Mouse (Mus musculus) CH12.LX (cell line): ENCODE data around the gene BC004004. TPM values are rescaled to one million over a fixed set of nuclear protein-coding genes. Genes with fewer than 3 reads are reported as not detected.

Experiments
- DNase-seq: peaks from one replicate; pipeline ENCODE4 v3.0.0-alpha.2; 2013; ENCODE audit errors: extremely low read depth
- H3K27ac ChIP-seq: 2 replicates; pipeline ENCODE4 v1.5.1; 2012; ENCODE audit warnings: low read depth, mild to moderate bottlenecking, control low read depth, moderate library complexity; ENCODE audit not compliant: insufficient read depth
- H3K27me3 ChIP-seq: replicated peaks from 2 replicates; pipeline ENCODE3; 2012; ENCODE audit warnings: inconsistent platforms
- H3K36me3 ChIP-seq, 2 experiments: replicated peaks in 1 of 2; 2 replicates each; pipeline versions ENCODE3 to v1.6.1; 2012; ENCODE audit warnings: inconsistent platforms in 1 of 2, low read length in 1 of 2, mild to moderate bottlenecking in 1 of 2, mixed read lengths in 1 of 2, moderate library complexity in 1 of 2; ENCODE audit not compliant: control insufficient read depth in 1 of 2, insufficient read depth in 1 of 2
- H3K4me1 ChIP-seq, 2 experiments: 2 replicates each; pipeline ENCODE4 v1.6.1; 2012; ENCODE audit warnings: inconsistent platforms in 1 of 2, moderate library complexity in 1 of 2; ENCODE audit not compliant: insufficient read depth in 2 of 2, control insufficient read depth in 1 of 2
- H3K4me2 ChIP-seq: 2 replicates; pipeline ENCODE4 v1.6.1; 2012; ENCODE audit warnings: low read depth, mild to moderate bottlenecking, control low read depth; ENCODE audit not compliant: poor library complexity, insufficient read depth, severe bottlenecking
- H3K4me3 ChIP-seq, 3 experiments: fragments of 150-350 bp in 1 of 3; sonication (generic) in 1 of 3; replicated peaks in 1 of 3; 2 replicates each; pipeline versions ENCODE3 to v1.5.1; 2011 to 2012; ENCODE audit warnings: low read depth in 2 of 3, low read length in 2 of 3, mild to moderate bottlenecking in 2 of 3, moderate library complexity in 2 of 3, control low read depth in 1 of 3, improper control_type of control experiment in 1 of 3, inconsistent platforms in 1 of 3, mixed read lengths in 1 of 3; ENCODE audit not compliant: poor library complexity in 1 of 3
- H3K79me2 ChIP-seq: replicated peaks from 2 replicates; pipeline ENCODE4 v1.6.1; 2012; ENCODE audit warnings: mild to moderate bottlenecking, moderate library complexity; ENCODE audit not compliant: control insufficient read depth, poor library complexity, insufficient read depth, severe bottlenecking; ENCODE audit errors: extremely low read depth
- H3K9ac ChIP-seq: 2 replicates; pipeline ENCODE4 v1.6.1; 2012; ENCODE audit warnings: low read depth, mild to moderate bottlenecking, control low read depth, moderate library complexity; ENCODE audit not compliant: insufficient read depth
- H3K9me3 ChIP-seq: replicated peaks from 2 replicates; pipeline ENCODE3; 2012; ENCODE audit warnings: low read length, inconsistent platforms, mixed read lengths
- BHLHE40 ChIP-seq: IDR thresholded peaks from 2 replicates; pipeline ENCODE4 v1.6.1; 2011; ENCODE audit warnings: mild to moderate bottlenecking, low read depth, low read length, improper control_type of control experiment
- CHD1 ChIP-seq: IDR thresholded peaks from 2 replicates; pipeline ENCODE4 v1.6.1; 2012; ENCODE audit warnings: low read depth, low read length, improper control_type of control experiment, inconsistent platforms
- JUN ChIP-seq: IDR thresholded peaks from 2 replicates; pipeline ENCODE4 v1.6.1; 2011; ENCODE audit warnings: low read depth, mild to moderate bottlenecking, low read length, improper control_type of control experiment, moderate library complexity; ENCODE audit not compliant: insufficient read depth
- JUND ChIP-seq: conservative IDR thresholded peaks from 2 replicates; pipeline ENCODE4 v1.6.1; 2011; ENCODE audit warnings: low read depth, low read length, improper control_type of control experiment
- MAFK ChIP-seq: IDR thresholded peaks from 2 replicates; pipeline ENCODE4 v1.6.1; 2011; ENCODE audit warnings: low read length, improper control_type of control experiment; ENCODE audit not compliant: insufficient replicate concordance
- MAX ChIP-seq: IDR thresholded peaks from 2 replicates; pipeline ENCODE4 v1.6.1; 2011; ENCODE audit warnings: low read length, improper control_type of control experiment
- MAZ ChIP-seq: IDR thresholded peaks from 2 replicates; pipeline ENCODE4 v1.6.1; 2012; ENCODE audit warnings: low read depth, mild to moderate bottlenecking, inconsistent platforms, low read length, improper control_type of control experiment, moderate library complexity
- MEF2A ChIP-seq: IDR thresholded peaks from 2 replicates; pipeline ENCODE4 v1.6.1; 2014; ENCODE audit warnings: low read depth, mild to moderate bottlenecking, inconsistent platforms, low read length, improper control_type of control experiment, borderline replicate concordance
- MXI1 ChIP-seq: IDR thresholded peaks from 2 replicates; pipeline ENCODE4 v1.6.1; 2011; ENCODE audit warnings: mild to moderate bottlenecking, low read depth, low read length, improper control_type of control experiment
- NELFE ChIP-seq: IDR thresholded peaks from 2 replicates; pipeline ENCODE4 v1.6.1; 2011; ENCODE audit warnings: low read depth, low read length, improper control_type of control experiment
- POLR2A ChIP-seq: IDR thresholded peaks from 2 replicates; pipeline ENCODE4 v1.6.1; 2011; ENCODE audit warnings: low read depth, mild to moderate bottlenecking, improper control_type of control experiment, low read length
- POLR2AphosphoS2 ChIP-seq: IDR thresholded peaks from 2 replicates; pipeline ENCODE4 v1.6.1; 2011; ENCODE audit warnings: low read depth, low read length, improper control_type of control experiment
- RAD21 ChIP-seq: IDR thresholded peaks from 2 replicates; pipeline ENCODE4 v1.6.1; 2011; ENCODE audit warnings: low read depth, mild to moderate bottlenecking, low read length, improper control_type of control experiment, moderate library complexity
- SIN3A ChIP-seq: IDR thresholded peaks from 2 replicates; pipeline ENCODE4 v1.6.1; 2012; ENCODE audit warnings: low read length, improper control_type of control experiment, inconsistent platforms
- TBP ChIP-seq: conservative IDR thresholded peaks from 2 replicates; pipeline ENCODE4 v1.6.1; 2011; ENCODE audit warnings: low read depth, low read length, improper control_type of control experiment
- TCF12 ChIP-seq: IDR thresholded peaks from 2 replicates; pipeline ENCODE4 v1.6.1; 2014; ENCODE audit warnings: low read depth, mild to moderate bottlenecking, inconsistent platforms, low read length, improper control_type of control experiment
- USF1 ChIP-seq: IDR thresholded peaks from 2 replicates; pipeline ENCODE4 v1.6.1; 2014; ENCODE audit warnings: low read depth, mild to moderate bottlenecking, inconsistent platforms, low read length, improper control_type of control experiment
- USF2 ChIP-seq: conservative IDR thresholded peaks from 2 replicates; pipeline ENCODE4 v1.6.1; 2011; ENCODE audit warnings: low read depth, low read length, improper control_type of control experiment
- ZC3H11A ChIP-seq: IDR thresholded peaks from 2 replicates; pipeline ENCODE4 v1.6.1; 2012; ENCODE audit warnings: low read depth, mild to moderate bottlenecking, inconsistent platforms, low read length, improper control_type of control experiment
- ZNF384 ChIP-seq: IDR thresholded peaks from 2 replicates; pipeline ENCODE4 v1.6.1; 2012; ENCODE audit warnings: low read depth, low read length, improper control_type of control experiment, inconsistent platforms
- dilution Hi-C: fragments of 300-500 bp; cut with MboI; formaldehyde crosslinking; loops from 2 replicates; pipeline ENCODE4 v1.14.3; 2020; ENCODE audit warnings: low sequenced_read_pairs; ENCODE audit not compliant: extremely low pct_unique_long_range_greater_than_20kb, extremely low pct_ligation_motif_present
- in situ Hi-C: fragments of 300-500 bp; cut with MboI; formaldehyde crosslinking; loops from 3 replicates; pipeline ENCODE4 v1.14.3; 2019; ENCODE audit warnings: low sequenced_read_pairs, low pct_ligation_motif_present, low pct_unique_long_range_greater_than_20kb, mixed read lengths
- polyA plus RNA-seq: library from polyadenylated mRNA; unstranded; fragments of >175 nt; gene quantifications from 2 replicates; pipeline ENCODE4 v1.2.1, GENCODE M21; 2012; ENCODE audit warnings: low read depth; ENCODE audit not compliant: insufficient read length
- total RNA-seq, 2 experiments: library from RNA; depleted of rRNA; stranded (reverse); fragments of 300-350 nt in 1 of 2; fragments of >200 nt in 1 of 2; gene quantifications; 2 replicates each; pipeline ENCODE4 v1.2.3; 2012 to 2014

BC004004 gene
- total and polyA plus RNA-seq, 3 experiments: 67.9 to 89.1 (median 75.1) TPM

GRCm38 (mm10) chr17:29355461-29355840 lies 86.9 kb downstream of the BC004004 start:
- Histone ChIP-seq H3K4me2 (no peak overlapping the region), H3K9me3 (no peaks in the 10 kb centered on the region), H3K79me2 (no peaks in the 10 kb centered on the region), H3K27ac (no peak overlapping the region), H3K9ac (no peak overlapping the region), H3K27me3 (peaks cover 2% of the 10 kb centered on the region), H3K36me3 (no peaks in the 10 kb centered on the region), H3K4me3 (no peak overlapping the region), H3K4me1 (peaks cover 0 to 14% of the 10 kb centered on the region in 2 experiments; a peak in 2 of 4 replicates)
- TF ChIP-seq MXI1 (no peak), POLR2AphosphoS2 (no peak), ZC3H11A (no peak), BHLHE40 (no peak), MAFK (no peak), POLR2A (no peak), ZNF384 (no peak)
- dilution Hi-C loops (no loop called here), in situ Hi-C loops (no loop called here)
- DNase-seq: no peak

GRCm38 (mm10) chr17:29355841-29356478 lies 87.4 kb downstream of the BC004004 start:
- Histone ChIP-seq H3K36me3 (no peaks in the 10 kb centered on the region), H3K4me2 (no peak overlapping the region), H3K9me3 (no peaks in the 10 kb centered on the region), H3K79me2 (no peaks in the 10 kb centered on the region), H3K27ac (no peak overlapping the region), H3K27me3 (peaks cover 2% of the 10 kb centered on the region), H3K4me1 (peaks cover 0 to 19% of the 10 kb centered on the region in 2 experiments; a peak in 2 of 4 replicates), H3K9ac (no peak overlapping the region), H3K4me3 (no peak overlapping the region)
- dilution Hi-C loops: no loop called here
- in situ Hi-C loops: no loop called here
- TF ChIP-seq JUN (no peak), TBP (no peak), USF1 (no peak), CHD1 (no peak), MAX (no peak), ZNF384 (no peak), JUND (no peak)
- DNase-seq: no peak

GRCm38 (mm10) chr17:29356479-29356856 lies 87.9 kb downstream of the BC004004 start:
- H3K4me3 ChIP-seq: peak overlapping the region in 1 of 3 experiments; percentile 28
- H3K4me2 ChIP-seq: no peak overlapping the region
- TF ChIP-seq NELFE: no peak
- TF ChIP-seq USF2: no peak
- TF ChIP-seq RAD21: no peak
- TF ChIP-seq TCF12: no peak
- no peak for TF ChIP-seq MAFK
- TF ChIP-seq SIN3A: 0 out of 2 replicates have a peak, but pooled peaks have one; percentile 24
- TF ChIP-seq MEF2A: no peak
- TF ChIP-seq USF1: peak; percentile 48
- peak; percentile 78 for TF ChIP-seq BHLHE40
- TF ChIP-seq MAZ: no peak
- TF ChIP-seq CHD1: no peak
- TF ChIP-seq MXI1: 0 out of 2 replicates have a peak, but pooled peaks have one; percentile 18
- peaks cover 2% of the 10 kb centered on the region for H3K27me3 ChIP-seq
- no peak overlapping the region for H3K27ac ChIP-seq
- H3K4me1 ChIP-seq: peaks cover 0 to 21% of the 10 kb centered on the region in 2 experiments; a peak in 2 of 4 replicates
- H3K9ac ChIP-seq: no peak overlapping the region
- H3K79me2 ChIP-seq: no peaks in the 10 kb centered on the region
- H3K36me3 ChIP-seq: no peaks in the 10 kb centered on the region
- dilution Hi-C loops: no loop called here
- in situ Hi-C loops: no loop called here
- no peaks in the 10 kb centered on the region for H3K9me3 ChIP-seq
- no peak for DNase-seq
